Mouse (Mus musculus) kidney, embryonic 14.5 days (tissue): Measurements from ENCODE around the gene Prps1. TPM values are rescaled to one million over a fixed set of nuclear protein-coding genes. Genes with fewer than 3 reads are reported as not detected.
A peak's percentile ranks its signal among the peaks of the same experiment; 100 is the strongest.
"Not testable (repeated sequence)": the region's sequence is repeated elsewhere in the genome, so short reads cannot be mapped to it uniquely, and the experiment has no call there.

ENCODE experiments used
- ATAC-seq: fragments of 200-750 bp; cut with Nextera tagmentation; 2 replicates; pipeline ENCODE4 v1.8.0; 2017; ENCODE audit warnings: moderate number of reproducible peaks, mild to moderate bottlenecking, moderate TSS enrichment, moderate library complexity; ENCODE audit not compliant: low FRiP score, low TSS enrichment
- H3K27ac ChIP-seq: fragments of 300-500 bp; sonication (generic); 2 replicates; pipeline ENCODE4 v1.5.1; 2014; ENCODE audit warnings: low read depth, mild to moderate bottlenecking, low read length, moderate library complexity, mixed read lengths
- H3K27me3 ChIP-seq: fragments of 300-500 bp; sonication (generic); 2 replicates; pipeline ENCODE4 v1.6.1; 2014; ENCODE audit warnings: mild to moderate bottlenecking, low read length; ENCODE audit not compliant: control insufficient read depth, insufficient read depth
- H3K36me3 ChIP-seq: fragments of 300-500 bp; sonication (generic); 2 replicates; pipeline ENCODE4 v1.6.1; 2014; ENCODE audit warnings: low read length, mixed read lengths; ENCODE audit not compliant: control insufficient read depth, insufficient read depth
- H3K4me1 ChIP-seq: fragments of 300-500 bp; sonication (generic); 2 replicates; pipeline ENCODE4 v1.6.1; 2014; ENCODE audit warnings: low read length, mixed read lengths; ENCODE audit not compliant: control insufficient read depth, insufficient read depth
- H3K4me2 ChIP-seq: fragments of 300-500 bp; sonication (generic); replicated peaks from 2 replicates; pipeline ENCODE4 v1.6.1; 2014; ENCODE audit warnings: low read depth, mild to moderate bottlenecking, low read length
- H3K4me3 ChIP-seq: fragments of 300-500 bp; sonication (generic); 2 replicates; pipeline ENCODE4 v1.5.1; 2014; ENCODE audit warnings: mild to moderate bottlenecking, low read length
- H3K9ac ChIP-seq: fragments of 300-500 bp; sonication (generic); 2 replicates; pipeline ENCODE4 v1.6.1; 2014; ENCODE audit warnings: low read depth, mild to moderate bottlenecking, low read length, moderate library complexity
- H3K9me3 ChIP-seq: fragments of 300-500 bp; sonication (generic); 2 replicates; pipeline ENCODE4 v1.6.1; 2016; ENCODE audit warnings: low read length; ENCODE audit not compliant: control insufficient read depth
- WGBS: fragments of 180-500 bp; shearing (Covaris S2); extraction: QIAGEN DNeasy Blood & Tissue Kit; methylation state at CpG from one replicate; pipeline ENCODE4 v1.1.7; 2014; 5-methylcytosine and 5-hydroxymethylcytosine counted together
- polyA plus RNA-seq: library from polyadenylated mRNA; unstranded; fragments of >200 nt; fragmentation: Nextera tagmentation; extraction: Ambion mirVana; gene quantifications from 2 replicates; pipeline ENCODE4 v1.2.1, GENCODE M21; 2014

The Prps1 gene
- polyA plus RNA-seq, 1 experiment from 2014 or later = 58.2 TPM

DNA sequence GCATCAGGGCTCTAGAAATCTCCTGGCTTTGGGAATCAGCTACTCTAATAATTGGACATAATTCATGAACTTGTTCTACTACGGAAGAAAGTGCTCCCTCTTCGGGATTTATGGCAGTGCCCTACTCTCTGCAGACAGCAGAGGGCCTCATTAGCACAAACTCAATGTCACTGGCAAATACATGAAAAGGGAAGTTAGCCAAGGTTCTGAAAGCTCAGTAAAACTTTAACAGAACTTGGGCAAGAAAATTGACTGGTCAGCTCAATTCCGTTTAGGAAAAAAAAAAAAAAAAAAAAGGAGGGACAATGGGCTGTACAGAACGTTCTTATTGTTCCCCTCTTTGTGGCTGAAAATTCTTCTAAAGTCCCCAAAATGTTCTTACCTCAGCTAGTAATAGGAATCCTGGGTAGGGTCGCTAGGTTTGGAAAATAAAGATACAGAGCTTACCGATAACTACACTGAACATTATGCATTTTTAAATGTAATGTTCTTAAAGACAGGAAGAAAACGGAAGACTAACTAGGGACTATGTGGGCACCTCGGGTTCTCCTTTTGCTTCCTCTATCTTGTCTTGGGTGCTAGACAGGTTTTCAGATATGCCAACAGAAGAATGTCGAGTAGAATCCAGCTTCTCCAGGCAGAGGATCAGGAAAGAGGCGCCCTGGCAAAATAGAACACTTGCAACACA lies 35.6 kb downstream of the Prps1 start:
- Histone ChIP-seq H3K9me3 (no peaks in the 10 kb centered on the region), H3K36me3 (no peaks in the 10 kb centered on the region), H3K4me2 (no peak overlapping the region), H3K9ac (no peak overlapping the region), H3K4me1 (no peaks in the 10 kb centered on the region), H3K27ac (no peak overlapping the region), H3K27me3 (peaks cover 4% of the 10 kb centered on the region; the same call in 1 of the 2 replicates), H3K4me3 (no peak overlapping the region)
- ATAC-seq = no peak
- WGBS = 58% methylated on average over 10 of the region's 10 CpGs

- Histone ChIP-seq H3K27ac (no peak overlapping the region), H3K4me2 (no peak overlapping the region), H3K4me3 (no peak overlapping the region), H3K9ac (no peak overlapping the region), H3K4me1 (no peaks in the 10 kb centered on the region), H3K27me3 (peaks cover 4% of the 10 kb centered on the region; the same call in 1 of the 2 replicates), H3K36me3 (no peaks in the 10 kb centered on the region), H3K9me3 (no peaks in the 10 kb centered on the region)
- WGBS = 66% methylated on average over 7 of the region's 7 CpGs
- ATAC-seq = no peak
Measured at GRCm38 (mm10) chrX:140493527-140494029, 37.2 kb downstream of the Prps1 start.

DNA sequence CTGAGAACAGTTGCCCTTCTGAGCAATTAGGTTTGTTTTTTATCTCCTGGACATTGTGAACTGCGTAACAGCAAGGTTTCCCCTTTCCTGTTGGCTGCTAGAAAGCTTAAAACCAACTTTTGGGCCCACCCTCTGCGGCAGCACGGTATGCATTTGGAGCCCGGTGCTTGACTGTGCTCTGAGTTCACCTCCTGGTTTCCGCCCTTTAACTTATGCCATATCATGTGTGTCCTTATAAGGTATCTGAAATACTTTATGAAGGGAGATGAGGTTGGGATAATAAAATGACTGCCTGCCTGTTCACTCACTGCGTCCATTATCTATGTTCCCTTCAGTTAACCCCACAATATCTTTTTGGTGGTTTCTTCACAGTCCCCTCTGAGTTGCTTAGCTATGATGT lies 37.8 kb downstream of the Prps1 start:
- peaks cover 4% of the 10 kb centered on the region; the same call in 1 of the 2 replicates for H3K27me3 ChIP-seq
- no peak overlapping the region for H3K4me3 ChIP-seq
- H3K9ac ChIP-seq = no peak overlapping the region
- H3K27ac ChIP-seq = no peak overlapping the region
- H3K4me1 ChIP-seq = no peaks in the 10 kb centered on the region
- no peak for ATAC-seq
- no peaks in the 10 kb centered on the region for H3K36me3 ChIP-seq
- no peaks in the 10 kb centered on the region for H3K9me3 ChIP-seq
- no peak overlapping the region for H3K4me2 ChIP-seq
- 90% methylated on average over 6 of the region's 6 CpGs for WGBS

- ATAC-seq, H3K4me2 ChIP-seq, H3K9me3 ChIP-seq, H3K9ac ChIP-seq, H3K27ac ChIP-seq, H3K27me3 ChIP-seq, H3K36me3 ChIP-seq, H3K4me1 ChIP-seq, H3K4me3 ChIP-seq: not testable (repeated sequence)
- WGBS = 58% methylated on average over 4 of the region's 4 CpGs
Measured at GRCm38 (mm10) chrX:140498431-140498830, 42.0 kb downstream of the Prps1 start.

DNA sequence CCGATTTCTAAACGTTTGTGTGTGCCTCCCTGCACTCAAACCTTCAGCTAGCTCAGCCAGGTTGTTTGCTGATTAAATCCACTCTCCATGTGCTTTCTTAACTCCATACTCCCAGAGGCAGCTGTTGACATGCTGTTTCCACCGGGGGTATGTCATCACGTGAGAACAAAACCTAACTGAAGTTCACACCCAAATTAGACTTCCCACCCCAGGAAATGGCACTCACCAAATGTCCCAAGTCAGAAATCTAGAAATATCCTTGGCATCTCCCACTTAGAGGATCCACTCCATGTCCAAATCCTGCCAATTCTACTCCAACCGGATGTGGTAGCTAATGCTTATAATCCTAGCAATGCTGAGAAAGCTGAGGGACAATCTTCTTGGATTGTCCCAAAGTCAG lies 43.9 kb downstream of the Prps1 start:
- WGBS = 85% methylated on average over 5 of the region's 5 CpGs
- Histone ChIP-seq H3K4me1 (no peaks in the 10 kb centered on the region), H3K4me2 (no peak overlapping the region), H3K9me3 (no peaks in the 10 kb centered on the region), H3K36me3 (no peaks in the 10 kb centered on the region), H3K27ac (no peak overlapping the region), H3K9ac (no peak overlapping the region), H3K27me3 (no peaks in the 10 kb centered on the region), H3K4me3 (no peak overlapping the region)
- no peak for ATAC-seq

- Histone ChIP-seq H3K9me3 (no peaks in the 10 kb centered on the region), H3K9ac (no peak overlapping the region), H3K36me3 (no peaks in the 10 kb centered on the region), H3K27me3 (no peaks in the 10 kb centered on the region), H3K27ac (no peak overlapping the region), H3K4me3 (no peak overlapping the region), H3K4me1 (no peaks in the 10 kb centered on the region), H3K4me2 (no peak overlapping the region)
- ATAC-seq = no peak
- 63% methylated on average over 9 of the region's 9 CpGs for WGBS
Measured at GRCm38 (mm10) chrX:140501401-140502301, 45.2 kb downstream of the Prps1 start.

- no peaks in the 10 kb centered on the region for H3K27me3 ChIP-seq
- no peaks in the 10 kb centered on the region for H3K36me3 ChIP-seq
- 16% methylated on average over 7 of the region's 7 CpGs for WGBS
Measured at GRCm38 (mm10) chrX:140503905-140504304, 47.5 kb downstream of the Prps1 start.

GRCm38 (mm10) chrX:140505497-140506238 lies 49.3 kb downstream of the Prps1 start:
- Histone ChIP-seq H3K9me3 (no peaks in the 10 kb centered on the region), H3K4me3 (no peak overlapping the region), H3K27me3 (no peaks in the 10 kb centered on the region), H3K4me2 (no peak overlapping the region), H3K36me3 (no peaks in the 10 kb centered on the region), H3K27ac (no peak overlapping the region), H3K9ac (no peak overlapping the region), H3K4me1 (no peaks in the 10 kb centered on the region)
- WGBS = 65% methylated on average over 15 of the region's 15 CpGs
- no peak for ATAC-seq

More at GRCm38 (mm10) chrX:140503905-140504304, 47.5 kb downstream of the Prps1 start:
- H3K9me3 ChIP-seq = no peaks in the 10 kb centered on the region
- ATAC-seq = peak; percentile 82
- no peak overlapping the region for H3K4me2 ChIP-seq
- H3K4me3 ChIP-seq = no peak overlapping the region
- no peak overlapping the region for H3K27ac ChIP-seq
- H3K9ac ChIP-seq = no peak overlapping the region
- no peaks in the 10 kb centered on the region for H3K4me1 ChIP-seq
